Mouse (Mus musculus): ENCODE data around the gene Trappc6b.
A peak's percentile ranks its signal among the peaks of the same experiment; 100 is the strongest.

GRCm38 (mm10) chr12:59013234-59013633 lies 48.0 kb downstream of the Trappc6b start, which contains the start of gene Gemin2:
- TF ChIP-seq CTCF (IDR thresholded peaks at IDR 0.05; ENCODE audit: borderline replicate concordance, insufficient read depth, low read depth, low read length) (no peak), POLR2A (IDR thresholded peaks at IDR 0.05; ENCODE audit: borderline replicate concordance, insufficient read depth, low read length) (peak; percentile 93)

Measured in cerebellum, adult 2 months (tissue).